Mouse (Mus musculus): ENCODE measurements at regions not wholly inside any gene's neighbourhood (a gene's known extent, or its start where the extent isn't known, plus 50 kb on each side); places are given as distances from the start of the nearest gene placed in this dataset.

GRCm38 (mm10) chr16:49969035-49969434 lies 168.7 kb downstream of the Cd47 start:
- TF ChIP-seq CTCF (IDR thresholded peaks at IDR 0.05; ENCODE audit: extremely low read depth, insufficient read depth, insufficient read length, insufficient replicate concordance) (no peak), POLR2A (IDR thresholded peaks at IDR 0.05; ENCODE audit: low read depth, low read length) (no peak)

Measured in spleen, adult 2 months (tissue).